Mouse (Mus musculus) CH12.LX (cell line): ENCODE measurements around the gene Pck1. TPM values are rescaled to one million over a fixed set of nuclear protein-coding genes. Genes with fewer than 3 reads are reported as not detected.

Experiments
- DNase-seq: peaks from one replicate; pipeline ENCODE4 v3.0.0-alpha.2; 2013; ENCODE audit errors: extremely low read depth
- H3K27ac ChIP-seq: 2 replicates; pipeline ENCODE4 v1.5.1; 2012; ENCODE audit warnings: low read depth, mild to moderate bottlenecking, control low read depth, moderate library complexity; ENCODE audit not compliant: insufficient read depth
- H3K27me3 ChIP-seq: replicated peaks from 2 replicates; pipeline ENCODE3; 2012; ENCODE audit warnings: inconsistent platforms
- H3K36me3 ChIP-seq, 2 experiments: replicated peaks in 1 of 2; 2 replicates each; pipeline versions ENCODE3 to v1.6.1; 2012; ENCODE audit warnings: inconsistent platforms in 1 of 2, low read length in 1 of 2, mild to moderate bottlenecking in 1 of 2, mixed read lengths in 1 of 2, moderate library complexity in 1 of 2; ENCODE audit not compliant: control insufficient read depth in 1 of 2, insufficient read depth in 1 of 2
- H3K4me1 ChIP-seq, 2 experiments: 2 replicates each; pipeline ENCODE4 v1.6.1; 2012; ENCODE audit warnings: inconsistent platforms in 1 of 2, moderate library complexity in 1 of 2; ENCODE audit not compliant: insufficient read depth in 2 of 2, control insufficient read depth in 1 of 2
- H3K4me2 ChIP-seq: 2 replicates; pipeline ENCODE4 v1.6.1; 2012; ENCODE audit warnings: low read depth, mild to moderate bottlenecking, control low read depth; ENCODE audit not compliant: poor library complexity, insufficient read depth, severe bottlenecking
- H3K4me3 ChIP-seq, 3 experiments: fragments of 150-350 bp in 1 of 3; sonication (generic) in 1 of 3; replicated peaks in 1 of 3; 2 replicates each; pipeline versions ENCODE3 to v1.5.1; 2011 to 2012; ENCODE audit warnings: low read depth in 2 of 3, low read length in 2 of 3, mild to moderate bottlenecking in 2 of 3, moderate library complexity in 2 of 3, control low read depth in 1 of 3, improper control_type of control experiment in 1 of 3, inconsistent platforms in 1 of 3, mixed read lengths in 1 of 3; ENCODE audit not compliant: poor library complexity in 1 of 3
- H3K79me2 ChIP-seq: replicated peaks from 2 replicates; pipeline ENCODE4 v1.6.1; 2012; ENCODE audit warnings: mild to moderate bottlenecking, moderate library complexity; ENCODE audit not compliant: control insufficient read depth, poor library complexity, insufficient read depth, severe bottlenecking; ENCODE audit errors: extremely low read depth
- H3K9ac ChIP-seq: 2 replicates; pipeline ENCODE4 v1.6.1; 2012; ENCODE audit warnings: low read depth, mild to moderate bottlenecking, control low read depth, moderate library complexity; ENCODE audit not compliant: insufficient read depth
- H3K9me3 ChIP-seq: replicated peaks from 2 replicates; pipeline ENCODE3; 2012; ENCODE audit warnings: low read length, inconsistent platforms, mixed read lengths
- BHLHE40 ChIP-seq: IDR thresholded peaks from 2 replicates; pipeline ENCODE4 v1.6.1; 2011; ENCODE audit warnings: mild to moderate bottlenecking, low read depth, low read length, improper control_type of control experiment
- CTCF ChIP-seq, 2 experiments: IDR thresholded peaks in 1 of 2; conservative IDR thresholded peaks in 1 of 2; 2 replicates each; pipeline ENCODE4 v1.5.1; 2011 to 2012; ENCODE audit warnings: low read depth in 2 of 2, low read length in 2 of 2, improper control_type of control experiment in 1 of 2, inconsistent platforms in 1 of 2, mild to moderate bottlenecking in 1 of 2, moderate library complexity in 1 of 2
- ELF1 ChIP-seq: IDR thresholded peaks from 2 replicates; pipeline ENCODE4 v1.6.1; 2014; ENCODE audit warnings: low read depth, mild to moderate bottlenecking, inconsistent platforms, low read length, improper control_type of control experiment
- HCFC1 ChIP-seq: IDR thresholded peaks from 2 replicates; pipeline ENCODE4 v1.6.1; 2012; ENCODE audit warnings: low read depth, mild to moderate bottlenecking, inconsistent platforms, low read length, improper control_type of control experiment
- IRF4 ChIP-seq: IDR thresholded peaks from 2 replicates; pipeline ENCODE4 v1.6.1; 2014; ENCODE audit warnings: low read depth, mild to moderate bottlenecking, inconsistent platforms, low read length, improper control_type of control experiment
- KAT2A ChIP-seq: IDR thresholded peaks from 2 replicates; pipeline ENCODE4 v1.6.1; 2012; ENCODE audit warnings: low read length, improper control_type of control experiment, inconsistent platforms; ENCODE audit not compliant: insufficient replicate concordance
- MAFK ChIP-seq: IDR thresholded peaks from 2 replicates; pipeline ENCODE4 v1.6.1; 2011; ENCODE audit warnings: low read length, improper control_type of control experiment; ENCODE audit not compliant: insufficient replicate concordance
- MAZ ChIP-seq: IDR thresholded peaks from 2 replicates; pipeline ENCODE4 v1.6.1; 2012; ENCODE audit warnings: low read depth, mild to moderate bottlenecking, inconsistent platforms, low read length, improper control_type of control experiment, moderate library complexity
- MXI1 ChIP-seq: IDR thresholded peaks from 2 replicates; pipeline ENCODE4 v1.6.1; 2011; ENCODE audit warnings: mild to moderate bottlenecking, low read depth, low read length, improper control_type of control experiment
- MYC ChIP-seq: IDR thresholded peaks from 2 replicates; pipeline ENCODE4 v1.6.1; 2011; ENCODE audit warnings: low read depth, mild to moderate bottlenecking, improper control_type of control experiment, low read length
- NRF1 ChIP-seq: IDR thresholded peaks from 2 replicates; pipeline ENCODE4 v1.6.1; 2014; ENCODE audit warnings: low read depth, mild to moderate bottlenecking, inconsistent platforms, low read length, improper control_type of control experiment, moderate library complexity
- PAX5 ChIP-seq: IDR thresholded peaks from 2 replicates; pipeline ENCODE4 v1.6.1; 2012; ENCODE audit warnings: low read length, inconsistent platforms, mixed read lengths
- POLR2AphosphoS2 ChIP-seq: IDR thresholded peaks from 2 replicates; pipeline ENCODE4 v1.6.1; 2011; ENCODE audit warnings: low read depth, low read length, improper control_type of control experiment
- RCOR1 ChIP-seq: conservative IDR thresholded peaks from 2 replicates; pipeline ENCODE4 v1.6.1; 2012; ENCODE audit warnings: low read depth, mild to moderate bottlenecking, inconsistent platforms, low read length, improper control_type of control experiment
- SIN3A ChIP-seq: IDR thresholded peaks from 2 replicates; pipeline ENCODE4 v1.6.1; 2012; ENCODE audit warnings: low read length, improper control_type of control experiment, inconsistent platforms
- SMC3 ChIP-seq: IDR thresholded peaks from 2 replicates; pipeline ENCODE4 v1.6.1; 2011; ENCODE audit warnings: low read depth, low read length, improper control_type of control experiment
- TCF12 ChIP-seq: IDR thresholded peaks from 2 replicates; pipeline ENCODE4 v1.6.1; 2014; ENCODE audit warnings: low read depth, mild to moderate bottlenecking, inconsistent platforms, low read length, improper control_type of control experiment
- UBTF ChIP-seq: IDR thresholded peaks from 2 replicates; pipeline ENCODE4 v1.6.1; 2012; ENCODE audit warnings: low read depth, mild to moderate bottlenecking, inconsistent platforms, low read length, improper control_type of control experiment, moderate library complexity
- USF2 ChIP-seq: conservative IDR thresholded peaks from 2 replicates; pipeline ENCODE4 v1.6.1; 2011; ENCODE audit warnings: low read depth, low read length, improper control_type of control experiment
- dilution Hi-C: fragments of 300-500 bp; cut with MboI; formaldehyde crosslinking; loops from 2 replicates; pipeline ENCODE4 v1.14.3; 2020; ENCODE audit warnings: low sequenced_read_pairs; ENCODE audit not compliant: extremely low pct_unique_long_range_greater_than_20kb, extremely low pct_ligation_motif_present
- in situ Hi-C: fragments of 300-500 bp; cut with MboI; formaldehyde crosslinking; loops from 3 replicates; pipeline ENCODE4 v1.14.3; 2019; ENCODE audit warnings: low sequenced_read_pairs, low pct_ligation_motif_present, low pct_unique_long_range_greater_than_20kb, mixed read lengths
- polyA plus RNA-seq: library from polyadenylated mRNA; unstranded; fragments of >175 nt; gene quantifications from 2 replicates; pipeline ENCODE4 v1.2.1, GENCODE M21; 2012; ENCODE audit warnings: low read depth; ENCODE audit not compliant: insufficient read length
- total RNA-seq, 2 experiments: library from RNA; depleted of rRNA; stranded (reverse); fragments of 300-350 nt in 1 of 2; fragments of >200 nt in 1 of 2; gene quantifications; 2 replicates each; pipeline ENCODE4 v1.2.3; 2012 to 2014

Gene Pck1
- total and polyA plus RNA-seq, 3 experiments, result 0.08 to 0.13 (median 0.11) TPM

DNA sequence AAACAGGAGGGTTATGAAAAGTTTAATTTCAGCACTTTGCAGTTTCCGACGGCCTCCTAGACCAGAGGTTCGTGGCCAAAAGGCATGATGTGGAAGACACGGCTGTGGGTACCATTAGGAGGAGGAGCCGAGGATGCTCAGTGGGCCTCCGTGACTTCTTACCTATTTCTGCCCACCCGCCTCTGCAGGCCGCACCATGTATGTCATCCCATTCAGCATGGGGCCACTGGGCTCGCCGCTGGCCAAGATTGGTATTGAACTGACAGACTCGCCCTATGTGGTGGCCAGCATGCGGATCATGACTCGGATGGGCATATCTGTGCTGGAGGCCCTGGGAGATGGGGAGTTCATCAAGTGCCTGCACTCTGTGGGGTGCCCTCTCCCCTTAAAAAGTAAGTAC, 1.7 kb downstream of the Pck1 start:
- no peak overlapping the region for H3K27ac ChIP-seq
- no peaks in the 10 kb centered on the region for H3K79me2 ChIP-seq
- H3K27me3 ChIP-seq, result peaks cover 9% of the 10 kb centered on the region
- no peak overlapping the region for H3K4me2 ChIP-seq
- dilution Hi-C loops (no loop called here), in situ Hi-C loops (loop anchor here (25.0 kb wide), 1 partner anchor 142 kb away; the partner anchor contains the start of genes Rae1 and Rbm38)
- TF ChIP-seq ELF1, result no peak
- no peak for TF ChIP-seq MAZ
- TF ChIP-seq MAFK, result no peak
- TF ChIP-seq KAT2A, result no peak
- no peak for TF ChIP-seq UBTF
- TF ChIP-seq RCOR1, result no peak
- no peak for TF ChIP-seq NRF1
- TF ChIP-seq SMC3, result no peak
- TF ChIP-seq PAX5, result no peak
- TF ChIP-seq MYC, result no peak
- TF ChIP-seq POLR2AphosphoS2, result no peak
- no peak for TF ChIP-seq USF2
- TF ChIP-seq TCF12, result no peak
- no peak for TF ChIP-seq MXI1
- no peak for DNase-seq
- H3K4me3 ChIP-seq, result no peak overlapping the region
- H3K9ac ChIP-seq, result no peak overlapping the region
- no peaks in the 10 kb centered on the region for H3K36me3 ChIP-seq
- H3K4me1 ChIP-seq, result peaks cover 25 to 40% of the 10 kb centered on the region in 2 experiments
- no peaks in the 10 kb centered on the region for H3K9me3 ChIP-seq

DNA sequence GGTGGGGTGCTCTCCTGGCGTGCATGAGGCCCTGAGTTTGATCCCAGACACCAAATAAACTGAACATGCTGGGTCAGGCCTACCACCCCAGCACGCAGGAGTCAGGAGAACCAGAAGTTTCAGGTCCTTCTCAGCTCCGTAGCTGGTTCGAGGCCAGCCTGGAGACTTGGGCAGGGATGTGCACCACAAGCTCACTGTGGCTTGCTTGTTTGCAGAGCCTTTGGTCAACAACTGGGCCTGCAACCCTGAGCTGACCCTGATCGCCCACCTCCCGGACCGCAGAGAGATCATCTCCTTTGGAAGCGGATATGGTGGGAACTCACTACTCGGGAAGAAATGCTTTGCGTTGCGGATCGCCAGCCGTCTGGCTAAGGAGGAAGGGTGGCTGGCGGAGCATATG, 2.1 kb downstream of the Pck1 start:
- Histone ChIP-seq H3K9me3 (no peaks in the 10 kb centered on the region), H3K9ac (no peak overlapping the region)
- in situ Hi-C loops, result loop anchor here (25.0 kb wide), 1 partner anchor 143 kb away; the partner anchor contains the start of genes Rae1 and Rbm38
- TF ChIP-seq IRF4 (no peak), UBTF (no peak), CTCF (conservative IDR thresholded peaks at IDR 0.05 in 1 of 2, IDR thresholded peaks at IDR 0.05 in 1 of 2; ENCODE audit: low read depth in 2 of 2, low read length in 2 of 2) (no peak), KAT2A (no peak), BHLHE40 (no peak), SIN3A (no peak), HCFC1 (no peak)
- TF ChIP-seq, all 38 proteins: peak for 0
- dilution Hi-C loops, result no loop called here
- no peak overlapping the region for H3K4me3 ChIP-seq
- no peaks in the 10 kb centered on the region for H3K79me2 ChIP-seq
- H3K27me3 ChIP-seq, result peaks cover 7% of the 10 kb centered on the region
- no peak overlapping the region for H3K4me2 ChIP-seq
- H3K4me1 ChIP-seq, result peaks cover 22 to 45% of the 10 kb centered on the region in 2 experiments
- no peaks in the 10 kb centered on the region for H3K36me3 ChIP-seq
- no peak overlapping the region for H3K27ac ChIP-seq
- DNase-seq, result no peak
